Comparison of ENCODE assay signal across 25 mouse cellular contexts in genomic region chr4:138797217-138797570, GRCm38 (mm10). TPM values are rescaled to one million over a fixed set of nuclear protein-coding genes. Genes with fewer than 3 reads are reported as not detected.
DNase-seq lines count a peak whose midpoint lies in the region; ATAC-seq and TF ChIP-seq lines count a peak whose summit lies in the region.
"Had no signal": no experiment of that assay in that cellular context is flagged by ENCODE, and none has a peak within 500 bp of the region (broad histone marks: within the 10 kb centered on the region; RNA-seq: fewer than 3 reads in every experiment).

No protein-coding gene starts in this region.

- no peaks in the 10 kb centered on the region for H3K9me3 ChIP-seq in embryonic facial prominence, embryonic 14.5 days (ENCODE audit: control insufficient read depth, low read length)
- H3K9me3 ChIP-seq in embryonic facial prominence, embryonic 10.5 days = no peaks in the 10 kb centered on the region
- no peaks in the 10 kb centered on the region for H3K9me3 ChIP-seq in ES-Bruce4 (replicated peaks; ENCODE audit: control insufficient read depth, insufficient read depth, low read length, poor library complexity, severe bottlenecking)
- H3K9me3 ChIP-seq in limb, embryonic 10.5 days (replicated peaks) = no peaks in the 10 kb centered on the region
- no peaks in the 10 kb centered on the region for H3K9me3 ChIP-seq in forebrain, embryonic 10.5 days
- H3K9me3 ChIP-seq: embryonic facial prominence, embryonic 13.5 days had no signal

- DNase-seq in embryonic facial prominence, embryonic 14.5 days (ENCODE audit: low spot score) = peak; percentile 41
- no peak for DNase-seq in embryonic facial prominence, embryonic 10.5 days (ENCODE audit: low spot score)
- peak; percentile 28 to 49 for DNase-seq in left cerebral cortex, adult 18-20 months (ENCODE audit: low spot score in 2 of 2)
- no peak for DNase-seq in left cerebral cortex, postnatal 10 days (ENCODE audit: extremely low spot score in 1 of 2, low spot score in 2 of 2)
- no peak for DNase-seq in limb, embryonic 10.5 days (ENCODE audit: low spot score)
- no peak for DNase-seq in forebrain, embryonic 10.5 days (ENCODE audit: extremely low spot score, low spot score)
- DNase-seq in urinary bladder, postnatal 14 days (ENCODE audit: low spot score) = no peak
- DNase-seq: cerebellum, adult 8-10 months; kidney, postnatal 36 days; midbrain, embryonic 14.5 days; spleen, adult 18-20 months had no signal

- H3K4me2 ChIP-seq in embryonic facial prominence, embryonic 14.5 days (ENCODE audit: low read depth, low read length) = no peak overlapping the region
- H3K4me2 ChIP-seq: embryonic facial prominence, embryonic 13.5 days; heart, embryonic 11.5 days had no signal

- H3K36me3 ChIP-seq in embryonic facial prominence, embryonic 14.5 days (ENCODE audit: control insufficient read depth, insufficient read depth, low read length) = no peaks in the 10 kb centered on the region
- H3K36me3 ChIP-seq in embryonic facial prominence, embryonic 10.5 days (replicated peaks) = no peaks in the 10 kb centered on the region
- H3K36me3 ChIP-seq in ES-Bruce4 (ENCODE audit: control insufficient read depth, insufficient read depth, low read length, poor library complexity, severe bottlenecking) = no peaks in the 10 kb centered on the region
- no peaks in the 10 kb centered on the region for H3K36me3 ChIP-seq in limb, embryonic 10.5 days
- H3K36me3 ChIP-seq in forebrain, embryonic 10.5 days (replicated peaks) = no peaks in the 10 kb centered on the region
- H3K36me3 ChIP-seq: embryonic facial prominence, embryonic 13.5 days had no signal

- H3K4me1 ChIP-seq in embryonic facial prominence, embryonic 14.5 days (ENCODE audit: control insufficient read depth, insufficient read depth, low read length) = 0 out of 2 replicates have a peak, but pooled peaks cover 3% of the 10 kb centered on the region
- peaks cover 14% of the 10 kb centered on the region for H3K4me1 ChIP-seq in embryonic facial prominence, embryonic 10.5 days
- peaks cover 10% of the 10 kb centered on the region for H3K4me1 ChIP-seq in ES-Bruce4 (ENCODE audit: control insufficient read depth, insufficient read depth, low read length)
- peaks cover 20% of the 10 kb centered on the region for H3K4me1 ChIP-seq in limb, embryonic 10.5 days
- peaks cover 8% of the 10 kb centered on the region; the same call in 1 of the 2 replicates for H3K4me1 ChIP-seq in forebrain, embryonic 10.5 days

- H3K27me3 ChIP-seq in embryonic facial prominence, embryonic 14.5 days (replicated peaks; ENCODE audit: control insufficient read depth, insufficient read depth, low read length) = no peaks in the 10 kb centered on the region
- no peaks in the 10 kb centered on the region for H3K27me3 ChIP-seq in embryonic facial prominence, embryonic 10.5 days (replicated peaks; ENCODE audit: low read depth, poor library complexity, severe bottlenecking)
- H3K27me3 ChIP-seq in ES-Bruce4 (ENCODE audit: control insufficient read depth, insufficient read depth, low read length, poor library complexity, severe bottlenecking) = no peaks in the 10 kb centered on the region
- H3K27me3 ChIP-seq in limb, embryonic 10.5 days (ENCODE audit: low read depth, poor library complexity, severe bottlenecking) = no peaks in the 10 kb centered on the region
- H3K27me3 ChIP-seq in forebrain, embryonic 10.5 days (ENCODE audit: poor library complexity, severe bottlenecking) = no peaks in the 10 kb centered on the region
- H3K27me3 ChIP-seq: embryonic facial prominence, embryonic 13.5 days had no signal

- no peak for TF ChIP-seq POLR2A in ES-Bruce4 (IDR thresholded peaks at IDR 0.05; ENCODE audit: insufficient read depth, low read length)

- 57% methylated on average over 4 of the region's 4 CpGs for WGBS in embryonic facial prominence, embryonic 14.5 days
- WGBS in embryonic facial prominence, embryonic 10.5 days = 76% methylated on average over 4 of the region's 4 CpGs
- 68% methylated on average over 4 of the region's 4 CpGs for WGBS in limb, embryonic 10.5 days
- whole genome bisulfite sequencing in forebrain, embryonic 10.5 days = 78% methylated on average over 4 of the region's 4 CpGs

- no peak for TF ChIP-seq EP300 in ES-Bruce4 (IDR thresholded peaks at IDR 0.05; ENCODE audit: insufficient read depth, low read depth, low read length)

- TF ChIP-seq CTCF in ES-Bruce4 (IDR thresholded peaks at IDR 0.05; ENCODE audit: low read depth, low read length) = no peak

- no peak overlapping the region for H3K4me3 ChIP-seq in embryonic facial prominence, embryonic 14.5 days (ENCODE audit: low read depth, low read length)
- no peak overlapping the region for H3K4me3 ChIP-seq in embryonic facial prominence, embryonic 10.5 days
- H3K4me3 ChIP-seq in ES-Bruce4 (ENCODE audit: low read depth, low read length) = no peak overlapping the region
- H3K4me3 ChIP-seq in limb, embryonic 10.5 days = no peak overlapping the region
- no peak overlapping the region for H3K4me3 ChIP-seq in forebrain, embryonic 10.5 days
- H3K4me3 ChIP-seq: embryonic facial prominence, embryonic 13.5 days; myocyte had no signal

- H3K27ac ChIP-seq in embryonic facial prominence, embryonic 14.5 days (replicated peaks; ENCODE audit: low read depth, low read length) = no peak overlapping the region
- no peak overlapping the region; the same call in 1 of the 2 replicates for H3K27ac ChIP-seq in embryonic facial prominence, embryonic 10.5 days (replicated peaks)
- H3K27ac ChIP-seq in ES-Bruce4 (ENCODE audit: insufficient read depth, low read length) = 0 out of 2 replicates have a peak overlapping the region, but pooled peaks have one; percentile 10
- 0 out of 2 replicates have a peak overlapping the region, but pooled peaks have one; percentile 31 for H3K27ac ChIP-seq in limb, embryonic 10.5 days
- no peak overlapping the region for H3K27ac ChIP-seq in forebrain, embryonic 10.5 days
- H3K27ac ChIP-seq: embryonic facial prominence, embryonic 13.5 days; liver, embryonic 14.5 days had no signal

- no peak for ATAC-seq in embryonic facial prominence, embryonic 14.5 days (ENCODE audit: low read depth)
- ATAC-seq: forebrain, embryonic 16.5 days; inflammation-experienced regulatory T-cells, adult 6 months had no signal

- intact Hi-C loops in left cerebral cortex, postnatal 10 days (cut with DNase I) = no loop called here

- H3K9ac ChIP-seq in embryonic facial prominence, embryonic 14.5 days (ENCODE audit: low read depth, low read length) = no peak overlapping the region
- H3K9ac ChIP-seq in ES-Bruce4 (ENCODE audit: low read depth, poor library complexity, severe bottlenecking) = no peak overlapping the region
- H3K9ac ChIP-seq: embryonic facial prominence, embryonic 13.5 days; liver, embryonic 14.5 days had no signal

RNA-seq across cellular contexts. Expression of gene Pla2g2d, which starts 21.7 kb away (rescaled TPM):
- polyA plus RNA-seq in embryonic facial prominence, embryonic 14.5 days (2014; fragmentation: Nextera tagmentation; extraction: Ambion mirVana) = 0.28 and 0.38 TPM in 2 replicates
- 0.26 and 0.80 TPM in 2 replicates for polyA plus RNA-seq in embryonic facial prominence, embryonic 10.5 days (2016; fragmentation: Nextera tagmentation; extraction: Ambion mirVana)
- total RNA-seq in left cerebral cortex, adult 18-20 months (2021) = under 1 TPM; 0.47 to 0.77 TPM
- under 1 TPM in 1 of 2 experiments, not detected in 1; 0.16 TPM for total RNA-seq in left cerebral cortex, postnatal 10 days (2021)
- polyA plus RNA-seq in ES-Bruce4 (2011; ENCODE audit: insufficient read depth, insufficient read length, low read depth, missing spikeins) = 0.41 and 0.55 TPM in 2 replicates
- not detected in 2 replicates for polyA plus RNA-seq in limb, embryonic 10.5 days (2016; fragmentation: Nextera tagmentation; extraction: Ambion mirVana)
- polyA plus RNA-seq in forebrain, embryonic 10.5 days (2016; fragmentation: Nextera tagmentation; extraction: Ambion mirVana) = 0.15 TPM in 1 of 2 replicates, not detected in the other
- total RNA-seq: granulocyte monocyte progenitor cell, adult 5-6 weeks; heart, postnatal 10 days; megakaryocyte, adult 5-6 weeks; MEL had no signal
- polyA plus RNA-seq: heart, embryonic 11.5 days; kidney, embryonic 14.5 days; liver, embryonic 14.5 days; lung, postnatal 0 days; midbrain, embryonic 14.5 days had no signal

RNA-seq across cellular contexts. Expression of gene Pla2g2f, which starts 39.8 kb away (rescaled TPM):
- polyA plus RNA-seq in embryonic facial prominence, embryonic 14.5 days (2014; fragmentation: Nextera tagmentation; extraction: Ambion mirVana) = 5.3 and 6.5 TPM in 2 replicates
- polyA plus RNA-seq in embryonic facial prominence, embryonic 10.5 days (2016; fragmentation: Nextera tagmentation; extraction: Ambion mirVana) = not detected in 2 replicates
- under 1 TPM in 1 of 2 experiments, not detected in 1; 0.14 TPM for total RNA-seq in left cerebral cortex, adult 18-20 months (2021)
- total RNA-seq in left cerebral cortex, postnatal 10 days (2021) = not detected
- polyA plus RNA-seq in ES-Bruce4 (2011; ENCODE audit: insufficient read depth, insufficient read length, low read depth, missing spikeins) = not detected in 2 replicates
- polyA plus RNA-seq in limb, embryonic 10.5 days (2016; fragmentation: Nextera tagmentation; extraction: Ambion mirVana) = 0.09 TPM in 1 of 2 replicates, not detected in the other
- polyA plus RNA-seq in forebrain, embryonic 10.5 days (2016; fragmentation: Nextera tagmentation; extraction: Ambion mirVana) = not detected in 2 replicates
- total RNA-seq: granulocyte monocyte progenitor cell, adult 5-6 weeks; megakaryocyte, adult 5-6 weeks; MEL had no signal
- polyA plus RNA-seq: forebrain, embryonic 16.5 days; heart, embryonic 11.5 days; inflammation-experienced regulatory T-cells, adult 6 months; kidney, embryonic 14.5 days; lung, postnatal 0 days; myocyte; neural tube, embryonic 14.5 days had no signal

Comparison
In these comparisons a context has a peak if more than half of its experiments do, and no peak if none do; other contexts are left out.
1. DNase-seq: peak in embryonic facial prominence, embryonic 14.5 days (single experiment) and left cerebral cortex, adult 18-20 months (2 of 2); none in embryonic facial prominence, embryonic 10.5 days (single experiment), left cerebral cortex, postnatal 10 days (0 of 2), limb, embryonic 10.5 days (single experiment), forebrain, embryonic 10.5 days (single experiment) and urinary bladder, postnatal 14 days (single experiment).
2. H3K27ac ChIP-seq: peak in ES-Bruce4 (single experiment) and limb, embryonic 10.5 days (single experiment); none in embryonic facial prominence, embryonic 14.5 days (single experiment), embryonic facial prominence, embryonic 10.5 days (single experiment) and forebrain, embryonic 10.5 days (single experiment).